Mouse (Mus musculus) embryonic facial prominence, embryonic 15.5 days (tissue): ENCODE data around the gene Gm3045. TPM values are rescaled to one million over a fixed set of nuclear protein-coding genes. Genes with fewer than 3 reads are reported as not detected.

ENCODE experiments used
- ATAC-seq: fragments of 200-750 bp; cut with Nextera tagmentation; 2 replicates; pipeline ENCODE4 v1.8.0; 2017; ENCODE audit warnings: low read depth, moderate TSS enrichment; ENCODE audit not compliant: insufficient number of reproducible peaks, low FRiP score, low TSS enrichment
- H3K27ac ChIP-seq: fragments of 300-500 bp; sonication (generic); replicated peaks from 2 replicates; pipeline ENCODE4 v1.5.1; 2015; ENCODE audit warnings: mild to moderate bottlenecking, inconsistent platforms
- H3K27me3 ChIP-seq: fragments of 300-500 bp; sonication (generic); 2 replicates; pipeline ENCODE4 v1.6.1; 2015; ENCODE audit warnings: inconsistent platforms
- H3K36me3 ChIP-seq: fragments of 300-500 bp; sonication (generic); 2 replicates; pipeline ENCODE4 v1.6.1; 2015; ENCODE audit warnings: mild to moderate bottlenecking, inconsistent platforms
- H3K4me1 ChIP-seq: fragments of 300-500 bp; sonication (generic); 2 replicates; pipeline ENCODE4 v1.6.1; 2015; ENCODE audit warnings: inconsistent platforms
- H3K4me2 ChIP-seq: fragments of 300-500 bp; sonication (generic); replicated peaks from 2 replicates; pipeline ENCODE4 v1.6.1; 2015; ENCODE audit warnings: mild to moderate bottlenecking, inconsistent platforms
- H3K4me3 ChIP-seq: fragments of 300-500 bp; sonication (generic); replicated peaks from 2 replicates; pipeline ENCODE4 v1.5.1; 2015; ENCODE audit warnings: mild to moderate bottlenecking, inconsistent platforms
- H3K9ac ChIP-seq: fragments of 300-500 bp; sonication (generic); 2 replicates; pipeline ENCODE4 v1.6.1; 2015; ENCODE audit warnings: inconsistent platforms
- H3K9me3 ChIP-seq: fragments of 300-500 bp; sonication (generic); replicated peaks from 2 replicates; pipeline ENCODE4 v1.6.1; 2016; ENCODE audit warnings: inconsistent platforms
- WGBS: fragments of 180-500 bp; shearing (Covaris S2); methylation state at CpG from one replicate; pipeline ENCODE4 v1.1.7; 2015; 5-methylcytosine and 5-hydroxymethylcytosine counted together
- polyA plus RNA-seq: library from polyadenylated mRNA; unstranded; fragments of >200 nt; fragmentation: Nextera tagmentation; extraction: Ambion mirVana; gene quantifications from 2 replicates; pipeline ENCODE4 v1.2.1, GENCODE M21; 2015

The Gm3045 gene
- polyA plus RNA-seq, 1 experiment from 2014 or later, result 0.20 TPM

DNA sequence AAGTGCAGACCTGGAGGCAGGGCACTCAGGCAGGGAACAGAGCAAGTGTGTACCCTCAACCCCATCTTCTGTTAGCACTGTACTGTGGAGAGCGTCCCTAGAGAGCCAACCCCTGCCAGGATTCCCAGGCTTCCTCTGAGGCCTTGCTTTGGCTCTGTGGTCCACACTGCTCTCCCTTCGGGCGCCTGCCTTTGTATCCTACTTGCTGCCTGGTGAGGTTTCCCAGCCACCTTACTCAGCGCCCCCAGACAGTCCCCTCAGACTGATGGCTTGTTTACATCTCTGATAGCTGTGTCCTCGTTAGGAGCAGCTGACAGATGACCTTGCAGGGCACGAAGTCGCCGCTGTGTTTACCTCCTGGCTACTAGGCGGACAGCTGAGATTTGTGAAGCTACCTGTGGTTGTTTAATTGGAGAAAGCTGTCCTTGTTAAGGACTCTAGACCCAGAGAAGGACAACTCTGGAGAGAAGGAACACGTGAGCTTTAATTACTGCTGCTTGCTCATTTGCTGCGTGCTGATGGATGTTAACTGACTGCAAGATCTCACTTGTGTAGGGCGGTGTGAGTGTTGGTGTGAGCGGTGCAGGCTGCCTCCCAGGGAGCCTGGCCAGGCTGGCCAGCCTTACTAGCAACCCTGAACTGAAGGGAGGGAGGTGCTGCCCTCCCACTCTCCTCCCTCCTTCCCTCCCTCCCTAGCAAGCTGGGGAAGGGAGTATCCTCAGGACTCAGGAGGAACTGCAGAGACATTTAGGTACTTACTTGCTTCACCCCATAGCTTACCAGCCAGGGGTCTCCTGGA lies 7.5 kb upstream of the Gm3045 start:
- Histone ChIP-seq H3K9ac (no peak overlapping the region), H3K9me3 (no peaks in the 10 kb centered on the region), H3K4me3 (no peak overlapping the region), H3K27ac (no peak overlapping the region), H3K4me1 (peaks cover 22% of the 10 kb centered on the region), H3K36me3 (no peaks in the 10 kb centered on the region), H3K27me3 (no peaks in the 10 kb centered on the region), H3K4me2 (no peak overlapping the region)
- no peak for ATAC-seq
- WGBS, result 46% methylated on average over 13 of the region's 13 CpGs

DNA sequence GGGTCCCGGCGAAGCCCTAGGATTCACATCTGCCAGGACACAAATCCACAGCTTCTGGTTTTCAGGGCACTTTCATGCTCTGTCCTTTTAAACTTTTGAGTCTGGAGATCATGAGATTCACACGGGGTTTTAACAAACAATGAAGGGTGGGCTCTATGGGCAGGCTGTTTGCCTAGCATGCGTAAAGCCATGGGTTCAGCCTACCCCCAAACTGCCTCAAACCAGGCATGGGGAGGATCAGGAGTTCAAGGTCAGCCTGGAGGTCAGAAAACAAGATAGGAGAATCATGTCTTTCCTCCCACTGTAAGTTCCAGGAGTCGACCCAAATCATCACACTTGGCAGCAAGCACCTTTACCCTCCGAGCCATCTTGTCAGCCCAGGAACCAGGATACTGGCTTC lies 6.9 kb upstream of the Gm3045 start:
- WGBS, result 68% methylated on average over 6 of the region's 6 CpGs
- H3K4me2 ChIP-seq, result no peak overlapping the region
- H3K9ac ChIP-seq, result no peak overlapping the region
- peaks cover 22% of the 10 kb centered on the region for H3K4me1 ChIP-seq
- H3K27ac ChIP-seq, result no peak overlapping the region
- no peaks in the 10 kb centered on the region for H3K27me3 ChIP-seq
- ATAC-seq, result no peak
- no peaks in the 10 kb centered on the region for H3K36me3 ChIP-seq
- no peaks in the 10 kb centered on the region for H3K9me3 ChIP-seq
- no peak overlapping the region for H3K4me3 ChIP-seq

DNA sequence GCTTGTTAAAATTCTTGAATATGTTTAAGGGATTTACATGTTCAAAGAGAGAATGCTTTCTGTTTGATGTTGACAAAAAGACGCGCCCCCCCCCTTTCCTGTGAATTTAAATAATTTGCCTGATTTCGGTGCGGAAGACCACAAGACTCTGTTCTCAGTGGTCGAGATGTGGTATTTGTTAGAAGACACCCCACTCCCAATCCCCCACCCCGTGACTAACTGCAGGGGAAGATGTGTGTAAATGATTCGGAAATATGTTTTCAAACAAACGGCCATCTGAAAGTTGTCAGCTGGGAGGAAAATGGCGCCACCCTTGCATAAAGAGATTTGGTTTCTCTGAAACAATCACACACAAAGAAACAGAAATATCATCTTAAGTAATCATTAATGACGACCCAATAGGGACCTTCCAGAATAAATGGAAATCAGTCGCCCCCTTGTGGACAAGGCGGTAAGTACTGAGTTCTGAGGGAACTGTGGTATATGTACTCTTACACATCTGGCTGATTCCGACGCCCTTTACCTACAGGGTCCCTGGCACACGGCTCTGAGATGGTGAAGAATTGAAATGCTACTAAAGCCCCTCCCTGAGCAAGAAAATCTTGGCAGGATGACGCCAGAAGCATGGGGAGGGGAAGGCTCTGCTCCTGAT lies 4.2 kb upstream of the Gm3045 start:
- WGBS, result 7% methylated on average over 16 of the region's 16 CpGs

DNA sequence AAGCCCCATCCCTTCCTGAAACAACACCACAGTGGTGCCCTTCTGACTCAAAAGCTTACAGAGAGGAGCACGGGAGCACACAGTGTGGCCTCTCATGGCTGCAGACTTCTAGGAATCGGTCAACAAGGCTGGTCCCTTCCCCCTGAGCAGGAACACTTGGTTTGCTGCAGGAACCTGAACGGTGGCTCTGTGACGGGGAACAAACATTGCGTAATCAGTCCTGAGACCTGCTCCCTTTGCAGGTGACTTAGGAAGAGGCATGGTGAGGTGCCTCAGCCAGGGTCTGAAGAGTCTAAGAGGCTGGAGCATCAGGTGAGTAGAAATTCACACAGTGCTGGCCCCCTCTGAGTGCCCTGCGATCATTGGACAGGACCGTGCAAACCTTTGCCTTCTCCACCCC lies 463 bp upstream of the Gm3045 start:
- 82% methylated on average over 7 of the region's 7 CpGs for WGBS
- H3K36me3 ChIP-seq, result no peaks in the 10 kb centered on the region
- H3K27me3 ChIP-seq, result no peaks in the 10 kb centered on the region
- ATAC-seq, result no peak
- peaks cover 20% of the 10 kb centered on the region for H3K4me1 ChIP-seq
- no peak overlapping the region for H3K9ac ChIP-seq
- H3K4me3 ChIP-seq, result no peak overlapping the region
- no peak overlapping the region for H3K4me2 ChIP-seq
- no peak overlapping the region for H3K27ac ChIP-seq
- no peaks in the 10 kb centered on the region for H3K9me3 ChIP-seq

More for the DNA sequence above, 4.2 kb upstream of the Gm3045 start:
- ATAC-seq, result peak; percentile 48; the same call in 1 of the 2 replicates
- H3K4me3 ChIP-seq, result no peak overlapping the region; the same call in 1 of the 2 replicates
- no peaks in the 10 kb centered on the region for H3K27me3 ChIP-seq
- peak overlapping the region; percentile 36 for H3K27ac ChIP-seq
- no peak overlapping the region for H3K9ac ChIP-seq
- no peaks in the 10 kb centered on the region for H3K36me3 ChIP-seq
- no peaks in the 10 kb centered on the region for H3K9me3 ChIP-seq
- peaks cover 22% of the 10 kb centered on the region for H3K4me1 ChIP-seq
- peak overlapping the region; percentile 39 for H3K4me2 ChIP-seq

DNA sequence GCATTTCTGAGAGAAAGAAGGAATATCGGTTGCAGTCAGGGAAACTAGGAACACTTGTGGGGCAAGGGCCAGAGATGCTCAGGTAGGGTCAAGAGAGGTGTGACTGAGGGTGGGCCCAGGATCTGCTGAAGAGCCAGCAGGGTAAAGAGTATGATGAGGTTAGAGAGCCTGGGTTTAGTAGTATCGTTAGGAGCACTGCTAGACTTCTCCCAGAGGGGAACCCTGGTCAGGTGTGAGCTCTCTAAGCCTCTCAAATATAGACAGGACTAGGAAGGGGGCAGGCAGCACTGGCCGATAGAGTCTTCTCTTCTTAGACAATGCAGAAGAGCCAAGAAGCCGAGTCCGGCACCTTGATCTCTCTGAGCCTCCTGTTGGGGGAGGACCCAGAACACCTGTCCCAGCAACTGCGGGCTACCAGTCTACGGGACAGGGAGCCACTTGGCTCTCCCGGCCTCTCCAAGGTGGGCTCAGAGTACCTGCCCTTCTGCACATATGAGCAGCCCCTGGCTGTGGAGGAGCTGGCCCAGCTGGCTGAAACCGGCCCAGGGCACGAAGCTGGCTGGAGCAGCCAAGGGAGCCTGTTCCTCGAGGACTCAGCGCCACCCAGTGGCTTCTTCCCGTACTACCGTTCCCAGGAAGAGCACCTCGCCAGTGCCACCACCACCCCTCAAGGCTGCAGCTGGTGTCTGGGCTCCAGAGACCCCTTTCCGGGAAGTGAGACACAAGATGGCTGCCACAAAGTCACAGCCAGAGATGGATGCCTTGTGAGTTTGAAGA lies 2.5 kb downstream of the Gm3045 start:
- 25% methylated on average over 16 of the region's 16 CpGs for WGBS
- Histone ChIP-seq H3K4me2 (no peak overlapping the region), H3K9me3 (no peaks in the 10 kb centered on the region), H3K27ac (no peak overlapping the region), H3K4me1 (peaks cover 21% of the 10 kb centered on the region), H3K36me3 (no peaks in the 10 kb centered on the region), H3K9ac (no peak overlapping the region), H3K4me3 (no peak overlapping the region), H3K27me3 (no peaks in the 10 kb centered on the region)
- ATAC-seq, result peak; percentile 58; the same call in 1 of the 2 replicates

DNA sequence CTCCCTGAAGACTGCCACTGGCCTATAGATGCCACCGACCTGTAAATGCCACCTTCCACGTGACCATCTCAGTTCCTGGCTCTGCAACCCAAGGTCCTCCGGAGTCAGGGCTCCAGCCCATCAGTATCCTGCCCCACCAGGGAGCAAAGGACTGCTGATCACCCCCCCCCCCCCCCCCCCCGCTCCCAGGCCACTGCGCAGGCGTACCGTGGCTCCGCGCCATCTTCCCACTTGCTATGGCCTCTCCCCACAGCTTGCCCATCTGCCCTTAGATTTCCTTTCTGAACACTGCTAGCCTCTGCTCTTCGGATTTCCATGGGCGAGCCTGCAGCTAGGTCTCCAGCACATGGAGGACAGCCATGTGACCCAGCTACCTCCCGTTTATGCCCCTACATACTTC lies 6.1 kb downstream of the Gm3045 start:
- H3K4me1 ChIP-seq, result peaks cover 24% of the 10 kb centered on the region
- H3K4me2 ChIP-seq, result no peak overlapping the region
- WGBS, result 89% methylated on average over 11 of the region's 12 CpGs
- no peak for ATAC-seq
- no peaks in the 10 kb centered on the region for H3K9me3 ChIP-seq
- no peak overlapping the region for H3K9ac ChIP-seq
- no peak overlapping the region for H3K4me3 ChIP-seq
- H3K27me3 ChIP-seq, result peaks cover 20% of the 10 kb centered on the region
- H3K36me3 ChIP-seq, result no peaks in the 10 kb centered on the region
- H3K27ac ChIP-seq, result no peak overlapping the region

DNA sequence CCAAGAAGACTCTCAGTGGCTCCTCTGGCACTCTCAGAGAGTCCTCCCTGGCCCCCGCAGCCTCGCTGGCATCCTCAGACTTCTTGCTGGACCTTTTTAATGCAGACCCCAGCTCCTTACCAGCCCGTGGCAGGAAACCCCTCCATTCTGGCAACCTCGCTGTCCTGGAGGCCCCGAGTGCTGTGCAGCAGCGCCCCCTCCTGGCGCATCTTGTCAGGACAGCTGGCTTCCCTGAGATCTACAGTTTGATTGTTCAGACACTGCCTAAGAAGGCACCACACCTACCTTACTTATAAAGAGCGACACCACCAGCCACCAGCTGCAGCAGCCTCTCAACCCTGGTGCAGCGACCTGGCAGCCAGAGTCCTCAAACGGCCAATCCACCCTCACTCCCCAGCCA lies 7.1 kb downstream of the Gm3045 start:
- Histone ChIP-seq H3K9me3 (no peaks in the 10 kb centered on the region), H3K9ac (no peak overlapping the region), H3K4me1 (peaks cover 32% of the 10 kb centered on the region), H3K4me3 (no peak overlapping the region; the same call in 1 of the 2 replicates), H3K27me3 (peaks cover 30% of the 10 kb centered on the region), H3K27ac (no peak overlapping the region), H3K4me2 (no peak overlapping the region; the same call in 1 of the 2 replicates), H3K36me3 (no peaks in the 10 kb centered on the region)
- 13% methylated on average over 10 of the region's 10 CpGs for WGBS
- no peak for ATAC-seq

DNA sequence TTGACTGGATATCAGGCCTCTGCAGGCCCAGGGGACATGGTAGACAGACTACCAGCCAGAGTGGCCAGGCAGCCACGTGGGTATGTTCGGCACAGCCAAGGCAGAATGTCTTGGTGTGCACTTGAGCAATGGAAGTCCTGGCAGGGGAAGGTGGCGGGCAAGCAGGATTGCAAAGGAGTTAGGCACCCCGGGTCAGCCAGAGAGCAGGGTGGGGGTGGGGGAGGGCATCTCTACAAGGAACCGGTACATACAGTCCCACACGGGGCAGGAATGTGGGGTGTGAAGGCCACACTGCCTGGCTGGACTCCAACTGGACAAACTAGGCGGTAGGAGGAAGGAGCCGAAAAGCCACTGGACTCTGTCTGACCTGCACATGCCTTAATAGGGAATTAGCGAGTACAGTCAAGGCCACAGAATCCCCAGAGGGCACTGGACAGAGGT lies 7.9 kb downstream of the Gm3045 start:
- Histone ChIP-seq H3K4me1 (peaks cover 30% of the 10 kb centered on the region), H3K9ac (no peak overlapping the region), H3K4me2 (no peak overlapping the region), H3K9me3 (no peaks in the 10 kb centered on the region), H3K4me3 (no peak overlapping the region), H3K36me3 (no peaks in the 10 kb centered on the region), H3K27me3 (peaks cover 38% of the 10 kb centered on the region), H3K27ac (no peak overlapping the region)
- WGBS, result 77% methylated on average over 9 of the region's 9 CpGs
- no peak for ATAC-seq

DNA sequence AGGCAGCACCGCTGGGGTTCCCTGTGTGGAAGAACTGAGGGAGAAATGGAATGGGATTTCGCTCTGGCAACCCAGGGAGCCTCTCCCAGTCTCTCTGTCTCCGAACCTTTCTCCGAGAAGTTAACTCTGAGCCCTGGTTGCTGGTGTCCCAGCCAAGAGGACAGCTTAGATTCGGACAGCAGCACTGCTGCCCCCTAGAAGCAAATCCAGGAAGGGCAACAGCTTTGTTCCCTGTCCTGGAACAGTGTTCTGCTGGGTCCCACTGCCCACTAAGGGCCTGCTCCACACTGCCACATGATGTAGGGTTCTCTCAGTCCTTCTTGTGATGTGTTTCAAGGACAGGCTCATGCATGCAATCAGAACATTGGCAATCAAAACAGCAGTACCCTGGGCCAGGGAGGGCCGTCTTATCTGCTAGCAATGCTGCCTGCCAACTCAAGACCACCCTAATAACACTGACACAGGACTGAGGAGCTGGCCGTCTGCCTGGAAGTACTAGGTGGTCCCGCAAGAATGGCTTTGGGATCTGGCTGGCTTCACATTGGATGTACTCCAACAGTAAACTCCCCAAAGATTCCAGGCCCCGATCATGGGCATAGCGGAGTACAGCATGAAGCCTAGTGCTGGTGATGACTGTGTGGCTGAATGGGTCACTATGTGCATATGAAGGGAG lies 9.4 kb downstream of the Gm3045 start:
- ATAC-seq, result no peak
- Histone ChIP-seq H3K9ac (no peak overlapping the region), H3K9me3 (no peaks in the 10 kb centered on the region), H3K27me3 (peaks cover 52% of the 10 kb centered on the region), H3K36me3 (no peaks in the 10 kb centered on the region), H3K4me2 (no peak overlapping the region), H3K4me1 (peaks cover 29% of the 10 kb centered on the region), H3K27ac (no peak overlapping the region), H3K4me3 (no peak overlapping the region)
- WGBS, result 53% methylated on average over 10 of the region's 10 CpGs

DNA sequence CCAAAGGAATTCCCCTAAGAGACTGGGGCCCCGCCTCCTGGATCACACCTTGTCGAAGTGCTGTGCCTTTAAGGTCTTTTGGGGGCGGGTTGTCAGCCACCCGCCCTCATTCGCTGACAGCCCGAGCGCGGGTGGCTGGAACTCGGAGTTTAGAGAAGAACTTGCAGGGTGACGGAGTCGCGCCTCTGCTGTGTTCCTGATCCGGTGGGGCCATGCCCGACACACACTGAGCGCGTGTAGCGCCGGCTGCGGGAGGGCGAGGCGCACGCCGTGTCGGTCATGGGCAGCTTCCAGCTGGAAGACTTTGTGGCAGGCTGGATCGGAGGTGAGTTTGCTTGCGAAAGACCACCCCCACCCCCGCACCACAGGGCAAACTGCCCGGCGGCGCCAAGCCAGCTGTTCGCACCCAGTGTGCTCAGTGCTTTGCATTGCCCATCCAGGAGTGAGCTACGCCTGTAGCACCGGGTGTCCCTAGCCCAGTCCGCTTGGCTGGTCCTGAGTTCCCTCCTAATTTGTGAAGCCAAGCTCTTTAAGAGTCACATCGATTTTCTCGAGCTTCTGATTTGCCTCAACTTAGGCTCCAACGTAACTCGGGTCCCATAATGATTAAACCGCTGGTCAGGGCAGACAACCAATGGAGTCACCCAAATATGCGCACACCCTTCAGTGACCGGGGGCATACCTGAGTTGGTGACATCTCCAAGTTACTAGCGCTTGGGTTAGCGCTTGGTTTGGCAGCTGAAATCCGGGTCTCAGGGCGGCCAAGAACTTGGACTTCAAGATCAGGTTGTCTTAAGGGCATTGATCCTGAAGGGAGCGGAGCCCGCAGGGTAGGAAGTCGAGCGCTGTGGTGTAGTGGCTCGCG lies 12.0 kb downstream of the Gm3045 start, which contains the start of gene Slc25a48:
TSS of gene Slc25a48 (plus strand) at position 145 of the 865 bp plus-strand sequence.
- H3K9ac ChIP-seq, result no peak within 1 kb of the TSS
- no peak for ATAC-seq
- no peaks in the 10 kb centered on the region for H3K9me3 ChIP-seq
- H3K27me3 ChIP-seq, result peaks cover 53% of the 10 kb centered on the region
- H3K4me2 ChIP-seq, result peak within 1 kb of the TSS; percentile 84
- peaks cover 20% of the 10 kb centered on the region for H3K4me1 ChIP-seq
- H3K4me3 ChIP-seq, result peak within 1 kb of the TSS; percentile 36
- H3K27ac ChIP-seq, result no peak within 1 kb of the TSS
- no peaks in the 10 kb centered on the region for H3K36me3 ChIP-seq
- WGBS, result 3% methylated on average over 51 of the region's 51 CpGs
